Comparison of ENCODE assay signal across 9 mouse cellular contexts in genomic region chr1:191989060-191989459, GRCm38 (mm10). TPM values are rescaled to one million over a fixed set of nuclear protein-coding genes. Genes with fewer than 3 reads are reported as not detected.
DNase-seq lines count a peak whose midpoint lies in the region; ATAC-seq and TF ChIP-seq lines count a peak whose summit lies in the region.
"Had no signal": no experiment of that assay in that cellular context is flagged by ENCODE, and none has a peak within 500 bp of the region (broad histone marks: within the 10 kb centered on the region; RNA-seq: fewer than 3 reads in every experiment).

No protein-coding gene starts in this region.

- no peak overlapping the region for H3K4me2 ChIP-seq in lung, postnatal 0 days (replicated peaks; ENCODE audit: low read depth, low read length)
- H3K4me2 ChIP-seq in forebrain, embryonic 12.5 days, result peak overlapping the region; percentile 61; the same call in 1 of the 2 replicates
- H3K4me2 ChIP-seq in limb, embryonic 14.5 days (replicated peaks; ENCODE audit: low read depth, low read length, severe bottlenecking), result peak overlapping the region; percentile 55
- H3K4me2 ChIP-seq in neural tube, embryonic 15.5 days, result peak overlapping the region; percentile 62

- WGBS in lung, postnatal 0 days, result 79% methylated on average over 5 of the region's 5 CpGs
- WGBS in forebrain, embryonic 12.5 days, result 94% methylated on average over 5 of the region's 5 CpGs
- WGBS in limb, embryonic 14.5 days, result 90% methylated on average over 5 of the region's 5 CpGs
- WGBS in neural tube, embryonic 15.5 days, result 99% methylated on average over 5 of the region's 5 CpGs

- intact Hi-C loops in left cerebral cortex, postnatal 14 days (cut with DNase I), result no loop called here

- no peak for TF ChIP-seq EP300 in lung, postnatal 0 days (IDR thresholded peaks at IDR 0.05)

- H3K36me3 ChIP-seq in lung, postnatal 0 days (ENCODE audit: insufficient read depth, low read length), result no peaks in the 10 kb centered on the region
- H3K36me3 ChIP-seq in forebrain, embryonic 12.5 days (replicated peaks), result no peaks in the 10 kb centered on the region
- H3K36me3 ChIP-seq in limb, embryonic 14.5 days (ENCODE audit: control insufficient read depth, insufficient read depth, low read length), result no peaks in the 10 kb centered on the region
- no peaks in the 10 kb centered on the region for H3K36me3 ChIP-seq in neural tube, embryonic 15.5 days

- ATAC-seq in lung, postnatal 0 days, result no peak
- ATAC-seq in forebrain, embryonic 12.5 days (ENCODE audit: low FRiP score), result no peak
- ATAC-seq in limb, embryonic 14.5 days (ENCODE audit: low FRiP score, low read depth), result no peak
- no peak for ATAC-seq in neural tube, embryonic 15.5 days (ENCODE audit: low FRiP score)

- no peak overlapping the region for H3K4me3 ChIP-seq in lung, postnatal 0 days (ENCODE audit: low read depth, low read length)
- H3K4me3 ChIP-seq in forebrain, embryonic 12.5 days (replicated peaks), result no peak overlapping the region
- peak overlapping the region; percentile 49; the same call in 1 of the 2 replicates for H3K4me3 ChIP-seq in limb, embryonic 14.5 days (replicated peaks; ENCODE audit: low read length)
- 0 out of 2 replicates have a peak overlapping the region, but pooled peaks have one; percentile 59 for H3K4me3 ChIP-seq in neural tube, embryonic 15.5 days (replicated peaks)

- H3K9me3 ChIP-seq in lung, postnatal 0 days (ENCODE audit: low read length), result no peaks in the 10 kb centered on the region
- no peaks in the 10 kb centered on the region for H3K9me3 ChIP-seq in forebrain, embryonic 12.5 days
- no peaks in the 10 kb centered on the region for H3K9me3 ChIP-seq in limb, embryonic 14.5 days (ENCODE audit: control insufficient read depth, low read length)
- H3K9me3 ChIP-seq in neural tube, embryonic 15.5 days (replicated peaks), result no peaks in the 10 kb centered on the region

- H3K27ac ChIP-seq in lung, postnatal 0 days (ENCODE audit: low read length), result no peak overlapping the region
- no peak overlapping the region for H3K27ac ChIP-seq in forebrain, embryonic 12.5 days
- H3K27ac ChIP-seq in limb, embryonic 14.5 days (replicated peaks; ENCODE audit: low read depth, low read length), result no peak overlapping the region
- no peak overlapping the region for H3K27ac ChIP-seq in neural tube, embryonic 15.5 days (replicated peaks)

- H3K4me1 ChIP-seq in lung, postnatal 0 days (ENCODE audit: insufficient read depth, low read depth, low read length), result peaks cover 4% of the 10 kb centered on the region; the same call in 1 of the 2 replicates
- H3K4me1 ChIP-seq in forebrain, embryonic 12.5 days, result no peaks in the 10 kb centered on the region
- H3K4me1 ChIP-seq in limb, embryonic 14.5 days (ENCODE audit: control insufficient read depth, insufficient read depth, low read length), result no peaks in the 10 kb centered on the region
- H3K4me1 ChIP-seq in neural tube, embryonic 15.5 days, result peaks cover 8% of the 10 kb centered on the region; the same call in 1 of the 2 replicates

- no peak overlapping the region for H3K9ac ChIP-seq in lung, postnatal 0 days (replicated peaks; ENCODE audit: low read depth)
- H3K9ac ChIP-seq in forebrain, embryonic 12.5 days, result no peak overlapping the region
- H3K9ac ChIP-seq in limb, embryonic 14.5 days (ENCODE audit: low read depth, low read length, severe bottlenecking), result no peak overlapping the region
- no peak overlapping the region for H3K9ac ChIP-seq in neural tube, embryonic 15.5 days (replicated peaks)

- DNase-seq in lung, postnatal 0 days (ENCODE audit: low spot score), result peak; percentile 34
- no peak for DNase-seq in lung, postnatal 36 days
- no peak for DNase-seq in limb, embryonic 14.5 days (ENCODE audit: low spot score)
- DNase-seq in spleen, adult 12 weeks (ENCODE audit: low spot score), result no peak
- DNase-seq in left cerebral cortex, postnatal 14 days (ENCODE audit: low spot score in 2 of 2), result no peak
- DNase-seq: cerebellum, adult 11 months; kidney, postnatal 10 days had no signal

- TF ChIP-seq CTCF in lung, postnatal 0 days (IDR thresholded peaks at IDR 0.05), result no peak

- TF ChIP-seq POLR2A in limb, embryonic 14.5 days (IDR thresholded peaks at IDR 0.05; ENCODE audit: borderline replicate concordance, extremely low read depth, insufficient read depth, insufficient read length), result no peak

- H3K27me3 ChIP-seq in lung, postnatal 0 days (replicated peaks; ENCODE audit: insufficient read depth, low read length), result no peaks in the 10 kb centered on the region
- peaks cover 18% of the 10 kb centered on the region for H3K27me3 ChIP-seq in forebrain, embryonic 12.5 days
- no peaks in the 10 kb centered on the region for H3K27me3 ChIP-seq in limb, embryonic 14.5 days (ENCODE audit: control insufficient read depth, insufficient read depth, low read length)
- 0 out of 2 replicates have a peak, but pooled peaks cover 3% of the 10 kb centered on the region for H3K27me3 ChIP-seq in neural tube, embryonic 15.5 days (replicated peaks)

RNA-seq across cellular contexts. Expression of gene Rd3, which starts 11.9 kb away (rescaled TPM):
- polyA plus RNA-seq in lung, postnatal 0 days (2015; fragmentation: Nextera tagmentation; extraction: Ambion mirVana), result 3.7 and 4.6 TPM in 2 replicates
- polyA plus RNA-seq in forebrain, embryonic 12.5 days (2016; fragmentation: Nextera tagmentation; extraction: Ambion mirVana), result 2.2 and 2.3 TPM in 2 replicates
- 0.50 and 0.55 TPM in 2 replicates for polyA plus RNA-seq in limb, embryonic 14.5 days (2012; rRNA removed)
- polyA plus RNA-seq in limb, embryonic 14.5 days (2014; fragmentation: Nextera tagmentation; extraction: Ambion mirVana), result 0.14 and 0.91 TPM in 2 replicates
- polyA plus RNA-seq in neural tube, embryonic 15.5 days (2015; fragmentation: Nextera tagmentation; extraction: Ambion mirVana), result 1.9 and 2.1 TPM in 2 replicates
- total RNA-seq in left cerebral cortex, postnatal 14 days (2021), result under 1 TPM; 0.35 to 0.36 TPM

Comparison
In these comparisons a context has a peak if more than half of its experiments do, and no peak if none do; other contexts are left out.
1. H3K4me3 ChIP-seq: peak in limb, embryonic 14.5 days (single experiment) and neural tube, embryonic 15.5 days (single experiment); none in lung, postnatal 0 days (single experiment) and forebrain, embryonic 12.5 days (single experiment).